Comparison of ENCODE assay signal across 20 mouse cellular contexts in genomic region chr4:74747985-74748384, GRCm38 (mm10).
DNase-seq lines count a peak whose midpoint lies in the region; ATAC-seq lines count a peak whose summit lies in the region.
"Had no signal": no experiment of that assay in that cellular context is flagged by ENCODE, and none has a peak within 500 bp of the region (broad histone marks: within the 10 kb centered on the region; RNA-seq: fewer than 3 reads in every experiment).

No protein-coding gene starts in this region.

- H3K9ac ChIP-seq in heart, embryonic 15.5 days: no peak overlapping the region
- H3K9ac ChIP-seq: hindbrain, embryonic 14.5 days; lung, embryonic 15.5 days; neural tube, embryonic 15.5 days had no signal

- H3K27me3 ChIP-seq in heart, embryonic 15.5 days: no peaks in the 10 kb centered on the region
- H3K27me3 ChIP-seq: lung, embryonic 15.5 days; neural tube, embryonic 15.5 days had no signal

- H3K4me1 ChIP-seq in heart, embryonic 15.5 days (replicated peaks): peaks cover 2% of the 10 kb centered on the region; the same call in 1 of the 2 replicates
- H3K4me1 ChIP-seq: lung, embryonic 15.5 days; neural tube, embryonic 15.5 days had no signal

- H3K36me3 ChIP-seq in heart, embryonic 15.5 days: no peaks in the 10 kb centered on the region
- H3K36me3 ChIP-seq: lung, embryonic 15.5 days; neural tube, embryonic 15.5 days had no signal

- H3K4me2 ChIP-seq in heart, embryonic 15.5 days: peak overlapping the region; percentile 10; the same call in 1 of the 2 replicates
- H3K4me2 ChIP-seq: hindbrain, embryonic 14.5 days; lung, embryonic 15.5 days; neural tube, embryonic 15.5 days had no signal

- 18% methylated on average over 2 of the region's 2 CpGs for WGBS in heart, embryonic 15.5 days

- no peak overlapping the region for H3K4me3 ChIP-seq in heart, embryonic 15.5 days
- H3K4me3 ChIP-seq: lung, embryonic 15.5 days; myocyte; neural tube, embryonic 15.5 days had no signal

- H3K9me3 ChIP-seq in heart, embryonic 15.5 days (replicated peaks): no peaks in the 10 kb centered on the region
- H3K9me3 ChIP-seq: lung, embryonic 15.5 days; neural tube, embryonic 15.5 days had no signal

- peak; percentile 23 for DNase-seq in embryo, embryonic 10.5 days (ENCODE audit: low spot score)
- no peak for DNase-seq in embryo, embryonic 10 days (ENCODE audit: low spot score)
- DNase-seq in heart, adult 9 months (ENCODE audit: low spot score in 2 of 2): no peak
- DNase-seq in lung, postnatal 10 days: peak; percentile 1
- no peak for DNase-seq in lung, adult 18-20 months
- no peak for DNase-seq in urinary bladder, postnatal 4 days (ENCODE audit: low spot score in 2 of 2)
- DNase-seq: cerebellum, postnatal 14 days; gastrocnemius, postnatal 10 days; heart, postnatal 14 days; kidney, postnatal 4 days; midbrain, embryonic 14.5 days; right cerebral cortex, postnatal 25 days; thymus, postnatal 25 days had no signal

- H3K27ac ChIP-seq in heart, embryonic 15.5 days: no peak overlapping the region
- H3K27ac ChIP-seq: hindbrain, embryonic 14.5 days; lung, embryonic 15.5 days; neural tube, embryonic 15.5 days had no signal

- no peak for ATAC-seq in heart, embryonic 15.5 days (replicated peaks; ENCODE audit: insufficient number of reproducible peaks, insufficient read depth, low FRiP score, low read depth)
- ATAC-seq in CD4-positive, CD25-positive, alpha-beta regulatory T cell, adult 4 months: no peak
- ATAC-seq: intestine, postnatal 0 days had no signal

Comparison
In these comparisons a context has a peak if more than half of its experiments do, and no peak if none do; other contexts are left out.
1. DNase-seq: peak in embryo, embryonic 10.5 days (single experiment) and lung, postnatal 10 days (single experiment); none in embryo, embryonic 10 days (single experiment), heart, adult 9 months (0 of 2), lung, adult 18-20 months (0 of 2) and urinary bladder, postnatal 4 days (0 of 2).